Mouse (Mus musculus) megakaryocyte-erythroid progenitor cell, adult 5-6 weeks (primary cell): Measurements from ENCODE around the gene Prf1. TPM values are rescaled to one million over a fixed set of nuclear protein-coding genes. Genes with fewer than 3 reads are reported as not detected.

Experiments
- ATAC-seq: replicated peaks from 2 replicates; pipeline ENCODE4 v1.8.0; 2016; ENCODE audit warnings: mild to moderate bottlenecking, inconsistent platforms; ENCODE audit not compliant: severe bottlenecking, poor library complexity, low FRiP score, low TSS enrichment
- total RNA-seq, 2 experiments: library from RNA; stranded (forward) in 1 of 2; stranded (reverse) in 1 of 2; fragments of 200-1000, 215-1000 nt in 1 of 2; fragments of >200 nt in 1 of 2; fragmentation: Nextera tagmentation in 1 of 2; gene quantifications; 2 replicates each; pipeline ENCODE4 v1.2.3; 2014 to 2017

The Prf1 gene
- total RNA-seq (2014; fragmentation: Nextera tagmentation) (0.42 TPM in 1 of 2 replicates, not detected in the other), total RNA-seq (2017) (2.2 TPM in 1 of 2 replicates, not detected in the other)

DNA sequence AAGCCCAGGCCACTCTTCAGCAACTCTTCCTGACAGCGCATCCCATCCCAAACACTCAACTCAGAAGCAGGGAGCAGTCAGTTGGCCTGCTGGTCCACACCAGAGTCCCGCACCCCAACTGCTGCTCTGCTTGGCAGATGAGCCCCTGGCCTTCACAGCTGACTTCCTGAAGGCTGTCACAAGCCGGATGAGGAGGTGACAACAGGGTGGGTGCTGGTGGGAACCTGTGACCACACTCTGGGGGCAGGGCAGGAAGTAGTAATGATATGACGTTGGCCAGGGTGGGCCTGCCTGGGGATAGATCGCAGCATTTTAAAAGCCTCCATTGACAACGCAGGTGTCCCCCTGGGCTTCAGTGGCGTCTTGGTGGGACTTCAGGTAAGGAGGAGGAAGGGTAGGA is at the start of gene Prf1:
Gene Prf1, plus strand, starts transcription at position 357 of the 400 bp plus-strand sequence.
- ATAC-seq: no peak

- no peak for ATAC-seq
These were observed 49.0 kb upstream of the Prf1 start for GRCm38 (mm10) chr10:61248596-61249114.

GRCm38 (mm10) chr10:61249951-61250350 is 47.7 kb upstream of the Prf1 start:
- ATAC-seq: no peak

DNA sequence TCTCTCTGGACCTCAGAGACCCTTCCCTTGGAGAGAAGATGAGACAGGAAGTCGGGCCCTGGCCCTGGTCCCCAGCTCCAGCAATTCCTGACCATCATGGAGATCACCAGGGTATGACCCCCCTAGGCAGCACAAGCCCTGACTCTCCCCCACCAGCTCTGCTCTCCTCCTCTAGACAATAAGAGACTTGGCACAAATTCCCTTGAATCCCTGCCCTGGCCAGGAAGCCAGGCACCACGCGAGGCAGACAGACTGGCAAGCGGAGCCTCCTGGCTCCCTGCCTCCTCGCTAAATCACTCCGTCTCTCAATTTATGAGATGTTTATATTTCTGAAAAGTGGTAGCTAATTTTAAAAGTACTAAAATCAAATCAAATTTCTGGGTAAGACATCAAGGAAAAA is 42.9 kb upstream of the Prf1 start:
- ATAC-seq: no peak

DNA sequence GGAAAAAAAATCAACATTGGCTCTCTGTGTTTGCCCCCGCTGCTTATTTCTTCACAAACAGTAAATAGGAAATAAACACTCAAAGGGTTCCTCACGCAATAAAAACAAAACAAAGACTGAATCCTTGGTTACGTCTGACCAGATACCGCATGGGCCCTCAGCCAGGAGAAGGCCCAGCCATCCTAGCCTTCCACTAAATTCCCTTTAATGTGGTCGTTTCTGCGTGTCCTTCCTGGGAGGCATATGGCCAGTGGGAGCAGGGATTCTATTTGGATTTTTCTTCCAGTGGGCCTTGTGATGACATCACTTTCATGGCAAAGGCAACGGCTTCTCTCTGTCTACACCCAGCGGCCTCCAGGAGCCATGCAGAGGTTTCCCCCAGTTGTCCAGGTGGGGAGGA is 42.4 kb upstream of the Prf1 start:
- ATAC-seq: no peak

GRCm38 (mm10) chr10:61256665-61257064 is 41.0 kb upstream of the Prf1 start:
- no peak for ATAC-seq

DNA sequence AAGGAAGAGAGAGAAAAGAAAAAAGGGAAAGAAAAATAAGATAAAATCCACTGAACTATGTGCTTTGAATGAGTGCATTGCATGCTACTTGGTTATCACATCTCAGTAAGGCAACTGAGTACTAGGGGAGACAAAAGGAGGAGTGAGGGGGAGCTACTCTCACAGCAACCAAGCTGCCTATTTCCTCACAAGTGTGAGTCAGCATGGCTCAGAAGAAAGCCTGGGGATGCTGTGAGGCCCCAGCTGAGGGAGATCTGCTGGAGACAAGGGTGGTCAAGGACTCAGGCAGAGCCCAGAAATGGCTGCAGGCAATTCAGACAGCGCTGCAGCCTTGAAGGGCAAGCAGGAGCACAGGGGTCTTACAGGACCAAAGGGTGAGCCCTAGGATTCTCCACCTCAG is 39.5 kb upstream of the Prf1 start:
- ATAC-seq: no peak

DNA sequence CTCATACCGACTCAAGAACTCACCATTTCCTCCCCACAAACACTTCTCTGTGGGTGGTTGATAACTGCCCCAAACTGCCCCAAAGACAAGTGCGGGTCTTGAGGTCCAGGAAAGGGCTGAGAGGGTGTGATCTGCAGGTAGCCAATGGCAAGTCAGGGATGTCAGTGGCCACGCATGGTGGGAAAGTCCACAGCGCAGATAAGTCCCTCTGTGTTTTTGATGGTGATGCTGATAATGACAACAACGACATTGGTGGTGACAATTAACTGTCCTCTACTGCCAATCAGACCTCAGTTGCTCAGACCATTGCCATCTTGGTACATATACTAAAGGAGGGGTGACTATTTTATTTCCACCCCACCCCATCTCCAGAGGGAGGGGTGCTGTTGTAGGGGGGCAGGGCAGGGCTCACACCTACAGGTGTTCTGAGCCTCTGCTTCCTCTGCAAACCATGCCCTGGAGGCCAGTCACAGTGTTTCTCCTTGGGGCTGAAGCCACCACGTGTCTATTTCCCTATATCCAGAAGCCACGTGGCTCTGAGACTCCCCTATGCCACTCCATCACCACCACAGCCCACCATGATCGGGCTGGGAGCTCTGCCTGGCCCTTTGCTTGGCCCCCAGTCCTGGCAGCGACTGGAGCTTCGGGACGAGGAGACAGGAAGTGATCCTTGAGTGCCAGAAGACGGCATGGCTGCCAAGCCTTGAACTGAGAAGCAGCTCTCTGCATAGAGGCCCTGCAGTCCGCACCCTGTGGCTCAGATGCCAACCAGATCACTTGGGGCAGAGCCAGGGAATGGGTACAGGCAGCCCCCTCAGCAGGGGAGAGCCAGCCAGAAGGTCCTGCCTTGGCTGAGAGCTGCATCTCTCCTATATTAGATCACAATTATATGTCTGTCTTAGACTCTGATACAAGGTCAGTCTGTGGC is 36.1 kb upstream of the Prf1 start:
- ATAC-seq: no peak

DNA sequence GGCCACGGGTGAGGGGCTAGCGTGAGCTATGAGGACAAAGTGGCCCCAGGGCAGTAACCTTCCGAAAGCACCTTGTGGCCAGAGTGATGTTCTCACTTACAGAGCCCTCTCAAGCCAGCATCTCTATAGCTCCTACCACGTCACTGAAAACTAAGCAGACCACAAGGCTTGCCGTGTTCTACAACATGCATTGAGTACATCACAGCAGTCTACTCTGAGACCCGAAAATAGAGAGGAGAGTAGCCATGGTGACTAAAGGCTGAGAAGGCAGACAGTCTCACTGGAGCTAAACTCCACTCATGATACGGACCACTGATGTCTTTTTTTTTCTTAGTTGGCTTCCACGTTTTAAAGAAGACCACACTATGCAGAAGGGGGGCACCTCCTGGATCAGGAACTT is 34.0 kb upstream of the Prf1 start:
- no peak for ATAC-seq

- ATAC-seq: no peak
These were observed 30.3 kb upstream of the Prf1 start for GRCm38 (mm10) chr10:61267378-61267777.

- no peak for ATAC-seq
These were observed 25.5 kb upstream of the Prf1 start for GRCm38 (mm10) chr10:61272089-61272626.

DNA sequence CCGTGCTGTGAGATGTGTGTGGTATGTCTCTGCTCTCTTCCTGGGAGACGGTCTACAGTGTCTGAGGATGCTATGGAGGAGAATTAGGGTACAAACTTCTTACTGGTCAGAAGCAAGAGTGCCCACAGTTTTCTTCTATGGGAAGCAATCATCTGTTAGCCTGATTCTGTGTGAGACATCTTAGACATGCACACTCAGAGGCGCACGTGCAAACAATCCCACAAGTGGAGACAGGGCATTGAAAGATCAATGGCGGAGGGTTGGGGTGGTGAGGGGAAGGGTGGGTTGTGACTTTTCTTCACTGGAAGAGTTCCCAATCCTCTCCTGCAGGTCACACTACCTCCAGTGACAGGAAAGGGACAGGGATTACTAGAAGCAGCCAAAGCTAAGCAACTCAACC is 25.0 kb upstream of the Prf1 start:
- ATAC-seq: no peak

- no peak for ATAC-seq
These were observed 24.4 kb upstream of the Prf1 start, which contains the start of gene Adamts14 for GRCm38 (mm10) chr10:61273081-61273843. Gene Adamts14, minus strand, starts transcription at chr10:61273438.

- no peak for ATAC-seq
These were observed 23.8 kb upstream of the Prf1 start for GRCm38 (mm10) chr10:61273844-61274215.

GRCm38 (mm10) chr10:61274532-61274931 is 23.1 kb upstream of the Prf1 start:
- no peak for ATAC-seq

DNA sequence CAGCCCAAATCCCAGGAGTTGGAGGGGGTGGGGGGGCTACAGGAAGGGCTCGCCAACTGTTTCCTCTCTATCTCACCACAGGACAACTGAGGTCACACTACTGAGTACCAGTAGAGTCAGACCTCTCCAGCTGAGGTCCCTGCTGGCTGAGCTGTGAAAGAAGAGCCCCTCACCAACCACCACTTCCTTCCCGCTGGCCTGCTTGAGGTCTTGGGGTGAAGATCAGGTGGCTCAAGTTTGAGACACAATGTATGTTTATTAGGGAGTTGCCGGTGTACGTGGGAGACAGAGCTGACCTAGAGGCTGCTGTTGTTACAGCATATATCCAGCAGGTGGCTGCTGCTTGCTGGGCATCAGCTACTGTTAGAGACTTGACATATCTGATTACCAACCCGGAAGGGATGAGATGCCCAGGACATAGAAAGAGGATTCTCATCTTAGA is 21.9 kb upstream of the Prf1 start:
- ATAC-seq: peak; percentile 79

GRCm38 (mm10) chr10:61277051-61277450 is 20.6 kb upstream of the Prf1 start:
- ATAC-seq: no peak

- ATAC-seq: no peak
These were observed 19.5 kb upstream of the Prf1 start for GRCm38 (mm10) chr10:61277918-61278674.

DNA sequence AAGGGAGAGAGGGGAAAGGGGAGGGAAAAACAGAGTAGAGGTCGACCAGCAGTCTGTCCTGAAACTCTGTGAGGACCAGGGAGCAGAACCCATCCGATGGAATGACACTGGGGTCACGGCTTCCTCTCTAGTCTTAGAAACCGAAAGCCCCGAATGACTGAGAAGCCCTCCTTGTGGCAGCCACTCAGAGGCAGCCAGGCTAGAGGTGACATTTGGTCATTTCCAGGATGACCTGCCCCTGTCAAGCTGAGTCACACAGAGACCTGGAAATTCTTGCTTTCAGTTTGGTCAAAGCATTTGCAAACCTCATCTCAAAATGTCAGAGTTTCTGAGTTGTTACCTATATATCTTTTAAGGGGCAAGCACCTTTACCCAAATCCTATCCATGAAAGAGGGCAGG is 16.5 kb upstream of the Prf1 start:
- ATAC-seq: no peak
